Comparison of ENCODE assay signal across 27 mouse cellular contexts in the genomic region with DNA sequence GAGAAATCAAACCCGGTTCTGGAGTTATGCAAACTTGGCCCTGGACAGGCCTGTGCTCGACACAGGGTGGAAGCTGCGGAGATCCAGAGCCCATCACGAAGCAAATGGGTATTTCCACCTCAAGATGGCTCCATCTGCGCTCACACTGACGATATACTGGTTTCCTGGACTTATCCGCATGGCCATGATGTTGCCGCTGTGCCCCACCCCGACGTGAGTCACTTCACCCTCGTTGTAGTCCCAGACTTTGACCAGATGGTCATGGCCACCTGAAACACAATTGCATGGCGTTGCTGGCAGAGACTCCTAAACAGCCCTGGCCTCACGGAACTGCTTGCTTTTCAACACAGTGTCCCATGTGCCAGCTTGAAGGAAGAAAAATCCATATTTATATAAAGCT. TPM values are rescaled to one million over a fixed set of nuclear protein-coding genes. Genes with fewer than 3 reads are reported as not detected.
DNase-seq lines count a peak whose midpoint lies in the region; ATAC-seq and TF ChIP-seq lines count a peak whose summit lies in the region.
"Had no signal": no experiment of that assay in that cellular context is flagged by ENCODE, and none has a peak within 500 bp of the region (broad histone marks: within the 10 kb centered on the region; RNA-seq: fewer than 3 reads in every experiment).

No protein-coding gene starts in this region.

- TF ChIP-seq POLR2A in myocyte (IDR thresholded peaks at IDR 0.05; ENCODE audit: insufficient read length, low read depth) = no peak

- intact Hi-C loops in left cerebral cortex, adult 2 months (cut with DNase I) = loop anchor here (1.0 kb wide), 1 partner anchor 37 kb away; no protein-coding TSS in a partner anchor

- no peak overlapping the region for H3K4me3 ChIP-seq in forebrain, embryonic 11.5 days (ENCODE audit: low read depth, low read length)
- H3K4me3 ChIP-seq in forebrain, embryonic 13.5 days = no peak overlapping the region
- no peak overlapping the region for H3K4me3 ChIP-seq in left cerebral cortex, adult 2 months
- no peak overlapping the region for H3K4me3 ChIP-seq in myocyte
- H3K4me3 ChIP-seq: embryonic facial prominence, embryonic 12.5 days; gastrocnemius, adult 2 months; layer of hippocampus, adult 2 months; limb, embryonic 12.5 days; liver, embryonic 12.5 days; midbrain, embryonic 12.5 days had no signal

- no peak for ATAC-seq in forebrain, embryonic 11.5 days (replicated peaks; ENCODE audit: low FRiP score)
- no peak for ATAC-seq in forebrain, embryonic 13.5 days
- ATAC-seq: forebrain, embryonic 14.5 days; inflammation-experienced regulatory T-cells, adult 6 months; liver, embryonic 12.5 days had no signal

- no peak for TF ChIP-seq CTCF in left cerebral cortex, adult 2 months (IDR thresholded peaks at IDR 0.05)

- H3K4me1 ChIP-seq in forebrain, embryonic 11.5 days (replicated peaks; ENCODE audit: control insufficient read depth, insufficient read depth, low read length) = no peaks in the 10 kb centered on the region; the same call in 1 of the 2 replicates
- H3K4me1 ChIP-seq in forebrain, embryonic 13.5 days = peaks cover 12% of the 10 kb centered on the region

- no peak overlapping the region for H3K9ac ChIP-seq in forebrain, embryonic 11.5 days (ENCODE audit: low read length)
- H3K9ac ChIP-seq in forebrain, embryonic 13.5 days = no peak overlapping the region
- H3K9ac ChIP-seq: embryonic facial prominence, embryonic 12.5 days; hindbrain, embryonic 14.5 days; limb, embryonic 12.5 days; liver, embryonic 12.5 days; midbrain, embryonic 12.5 days had no signal

- DNase-seq in forebrain, embryonic 11.5 days (ENCODE audit: low spot score) = peak; percentile 43
- DNase-seq in left cerebral cortex, adult 2 months (ENCODE audit: extremely low spot score in 1 of 2, low spot score in 2 of 2) = peak in 1 of 2 experiments; percentile 33
- no peak for DNase-seq in left cerebral cortex, adult 18-20 months (ENCODE audit: low spot score in 2 of 2)
- peak; percentile 26 for DNase-seq in 416B (ENCODE audit: low read depth)
- no peak for DNase-seq in adrenal gland, adult 8-10 months
- DNase-seq in layer of hippocampus, postnatal 14 days (ENCODE audit: low spot score in 2 of 2) = no peak
- DNase-seq: adrenal gland, adult 2 months; cerebellum, adult 2 months; gastrocnemius, adult 2 months; heart, postnatal 4 days; kidney, adult 9 months; kidney, postnatal 14 days; lung, adult 18-20 months; lung, postnatal 10 days had no signal

- 89% methylated on average over 13 of the region's 13 CpGs for WGBS in forebrain, embryonic 11.5 days
- WGBS in forebrain, embryonic 13.5 days = 90% methylated on average over 13 of the region's 13 CpGs

- H3K27me3 ChIP-seq in forebrain, embryonic 11.5 days (ENCODE audit: control insufficient read depth, insufficient read depth, low read length) = peaks cover 19% of the 10 kb centered on the region
- peaks cover 19% of the 10 kb centered on the region for H3K27me3 ChIP-seq in forebrain, embryonic 13.5 days
- no peaks in the 10 kb centered on the region for H3K27me3 ChIP-seq in myocyte (ENCODE audit: control insufficient read depth, insufficient read depth, insufficient read length)

- no peak overlapping the region for H3K27ac ChIP-seq in forebrain, embryonic 11.5 days (ENCODE audit: low read depth, low read length)
- H3K27ac ChIP-seq in forebrain, embryonic 13.5 days = no peak overlapping the region
- peak overlapping the region; percentile 53 for H3K27ac ChIP-seq in left cerebral cortex, adult 2 months
- H3K27ac ChIP-seq: embryonic facial prominence, embryonic 12.5 days; gastrocnemius, adult 2 months; hindbrain, embryonic 14.5 days; layer of hippocampus, adult 2 months; limb, embryonic 12.5 days; liver, embryonic 12.5 days; midbrain, embryonic 12.5 days had no signal

- no peak overlapping the region for H3K4me2 ChIP-seq in forebrain, embryonic 11.5 days (ENCODE audit: low read depth, low read length, severe bottlenecking)
- H3K4me2 ChIP-seq in forebrain, embryonic 13.5 days = no peak overlapping the region
- H3K4me2 ChIP-seq in myocyte (ENCODE audit: low read depth) = peak overlapping the region; percentile 8
- H3K4me2 ChIP-seq: embryonic facial prominence, embryonic 12.5 days; hindbrain, embryonic 14.5 days; limb, embryonic 12.5 days; liver, embryonic 12.5 days; midbrain, embryonic 12.5 days had no signal

- H3K9me3 ChIP-seq in forebrain, embryonic 11.5 days (ENCODE audit: control insufficient read depth, low read length) = no peaks in the 10 kb centered on the region
- H3K9me3 ChIP-seq in forebrain, embryonic 13.5 days (replicated peaks) = no peaks in the 10 kb centered on the region
- H3K9me3 ChIP-seq: embryonic facial prominence, embryonic 12.5 days; limb, embryonic 12.5 days; liver, embryonic 12.5 days; midbrain, embryonic 12.5 days had no signal

- H3K79me2 ChIP-seq in myocyte (ENCODE audit: control insufficient read depth, insufficient read depth) = no peaks in the 10 kb centered on the region

- no peaks in the 10 kb centered on the region for H3K36me3 ChIP-seq in forebrain, embryonic 11.5 days (ENCODE audit: control insufficient read depth, insufficient read depth, low read length)
- no peaks in the 10 kb centered on the region for H3K36me3 ChIP-seq in forebrain, embryonic 13.5 days (ENCODE audit: poor library complexity, severe bottlenecking)
- H3K36me3 ChIP-seq in myocyte (ENCODE audit: control insufficient read depth, insufficient read depth) = no peaks in the 10 kb centered on the region
- H3K36me3 ChIP-seq: embryonic facial prominence, embryonic 12.5 days; limb, embryonic 12.5 days; liver, embryonic 12.5 days; midbrain, embryonic 12.5 days had no signal

- no peak overlapping the region for H3ac ChIP-seq in myocyte (ENCODE audit: control insufficient read depth, insufficient read length)

TF ChIP-seq in myocyte, 11 proteins besides CTCF, POLR2A, EP300 and RAD21:
- TF ChIP-seq MAX (IDR thresholded peaks at IDR 0.05; ENCODE audit: low read depth) = no peak
- no peak for TF ChIP-seq TCF3 (IDR thresholded peaks at IDR 0.05; ENCODE audit: insufficient read length, low read depth)
- no peak for TF ChIP-seq SRF (IDR thresholded peaks at IDR 0.05; ENCODE audit: control insufficient read depth, insufficient read length, low read depth)
- TF ChIP-seq MYOG (IDR thresholded peaks at IDR 0.05; ENCODE audit: control insufficient read depth in 1 of 3, insufficient read depth in 1 of 3, insufficient read length in 2 of 3, low read depth in 2 of 3) = no peak
- TF ChIP-seq TCF12 (IDR thresholded peaks at IDR 0.05; ENCODE audit: insufficient read depth, poor library complexity, severe bottlenecking) = no peak
- no peak for TF ChIP-seq CEBPB (IDR thresholded peaks at IDR 0.05; ENCODE audit: insufficient read depth, poor library complexity, severe bottlenecking)
- no peak for TF ChIP-seq REST (IDR thresholded peaks at IDR 0.05; ENCODE audit: insufficient read depth, insufficient read length)
- no peak for TF ChIP-seq POLR2AphosphoS2 (IDR thresholded peaks at IDR 0.05; ENCODE audit: insufficient read length, low read depth)
- no peak for TF ChIP-seq E2F4 (IDR thresholded peaks at IDR 0.05; ENCODE audit: insufficient read depth)
- TF ChIP-seq USF1 (IDR thresholded peaks at IDR 0.05; ENCODE audit: low read depth) = no peak
- TF ChIP-seq MYOD1 (IDR thresholded peaks at IDR 0.05; ENCODE audit: control insufficient read depth in 1 of 3, insufficient read length in 2 of 3, low read depth in 2 of 3) = no peak

RNA-seq across cellular contexts. Expression of a gene that starts 3.0 kb away (rescaled TPM):
- 1.0 and 1.4 TPM in 2 replicates for polyA plus RNA-seq in forebrain, embryonic 11.5 days (2014; fragmentation: Nextera tagmentation; extraction: Ambion mirVana)
- polyA plus RNA-seq in forebrain, embryonic 13.5 days (2015; fragmentation: Nextera tagmentation; extraction: Ambion mirVana) = 0.37 and 0.39 TPM in 2 replicates
- 1 to 10 TPM; 3.4 to 4.8 TPM for total RNA-seq in left cerebral cortex, adult 2 months (2021)
- 1 to 10 TPM; 2.7 to 2.8 TPM for total RNA-seq in left cerebral cortex, adult 18-20 months (2021)
- 3.5 TPM for polyA plus RNA-seq in myocyte (2012; fragmentation: generic; extraction: Trizol)
- 1 to 10 TPM in 3 of 4 experiments, under 1 TPM in 1; 0.52 to 1.5 (median 1.1) TPM for total RNA-seq in adrenal gland, adult 8-10 months (2022)
- total RNA-seq in layer of hippocampus, postnatal 14 days (2021) = 1 to 10 TPM; 3.2 to 4.8 TPM
- total RNA-seq: megakaryocyte progenitor cell, adult 5-6 weeks; MEL; neutrophil, adult 5-6 weeks had no signal
- polyA plus RNA-seq: inflammation-experienced regulatory T-cells, adult 6 months had no signal

RNA-seq across cellular contexts. Expression of a gene that starts 40.5 kb away (rescaled TPM):
- polyA plus RNA-seq in forebrain, embryonic 11.5 days (2014; fragmentation: Nextera tagmentation; extraction: Ambion mirVana) = 0.86 and 1.4 TPM in 2 replicates
- polyA plus RNA-seq in forebrain, embryonic 13.5 days (2015; fragmentation: Nextera tagmentation; extraction: Ambion mirVana) = 2.7 and 3.4 TPM in 2 replicates
- 1 to 10 TPM; 7.3 to 7.7 TPM for total RNA-seq in left cerebral cortex, adult 2 months (2021)
- total RNA-seq in left cerebral cortex, adult 18-20 months (2021) = 1 to 10 TPM; 1.9 to 4.7 TPM
- polyA plus RNA-seq in myocyte (2012; fragmentation: generic; extraction: Trizol) = 35.5 TPM
- total RNA-seq in adrenal gland, adult 8-10 months (2022) = not detected
- total RNA-seq in layer of hippocampus, postnatal 14 days (2021) = 1 to 10 TPM; 1.6 to 4.2 TPM
- total RNA-seq: adrenal gland, adult 2 months; megakaryocyte progenitor cell, adult 5-6 weeks; MEL; neutrophil, adult 5-6 weeks had no signal
- polyA plus RNA-seq: adrenal gland, adult 2 months; inflammation-experienced regulatory T-cells, adult 6 months; liver, embryonic 12.5 days had no signal

RNA-seq across cellular contexts. Expression of a gene that starts 41.0 kb away (rescaled TPM):
- polyA plus RNA-seq in forebrain, embryonic 11.5 days (2014; fragmentation: Nextera tagmentation; extraction: Ambion mirVana) = 52.6 and 53.8 TPM in 2 replicates
- 63.0 and 66.0 TPM in 2 replicates for polyA plus RNA-seq in forebrain, embryonic 13.5 days (2015; fragmentation: Nextera tagmentation; extraction: Ambion mirVana)
- total RNA-seq in left cerebral cortex, adult 2 months (2021) = 10 to 100 TPM; 36.4 to 42.7 TPM
- total RNA-seq in left cerebral cortex, adult 18-20 months (2021) = 10 to 100 TPM; 34.3 to 38.1 TPM
- 32.5 TPM for polyA plus RNA-seq in myocyte (2012; fragmentation: generic; extraction: Trizol)
- 10 to 100 TPM; 31.1 to 39.6 (median 38.3) TPM for total RNA-seq in adrenal gland, adult 8-10 months (2022)
- total RNA-seq in layer of hippocampus, postnatal 14 days (2021) = 10 to 100 TPM; 29.0 to 36.6 TPM

Comparison
In these comparisons a context has a peak if more than half of its experiments do, and no peak if none do; other contexts are left out.
1. DNase-seq: peak in forebrain, embryonic 11.5 days (single experiment) and 416B (single experiment); none in left cerebral cortex, adult 18-20 months (0 of 2), adrenal gland, adult 8-10 months (single experiment) and layer of hippocampus, postnatal 14 days (0 of 2).